Comparison of ENCODE assay signal across 9 mouse cellular contexts in the genomic region with DNA sequence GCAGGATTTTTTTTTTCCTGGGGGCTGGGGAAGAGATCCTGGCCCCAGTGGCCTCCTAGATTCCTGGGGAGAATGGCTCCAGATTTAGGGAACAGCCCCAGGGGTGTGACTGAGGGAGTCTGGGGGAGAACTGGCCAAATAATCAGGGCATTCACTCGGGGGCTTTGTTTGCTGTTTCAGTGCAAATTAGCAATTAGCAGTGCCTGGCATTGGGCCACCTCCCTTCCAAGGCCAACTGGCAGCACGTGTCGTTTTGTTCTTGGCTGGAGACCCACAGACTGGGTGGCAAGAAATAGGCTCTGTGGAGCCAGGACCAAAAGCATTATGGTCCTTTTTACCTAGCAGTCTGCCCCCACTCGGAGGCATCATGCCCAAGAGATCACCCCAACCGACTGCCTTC. TPM values are rescaled to one million over a fixed set of nuclear protein-coding genes. Genes with fewer than 3 reads are reported as not detected.
DNase-seq lines count a peak whose midpoint lies in the region; ATAC-seq lines count a peak whose summit lies in the region.
"Had no signal": no experiment of that assay in that cellular context is flagged by ENCODE, and none has a peak within 500 bp of the region (broad histone marks: within the 10 kb centered on the region; RNA-seq: fewer than 3 reads in every experiment).

No protein-coding gene starts in this region.

- H3K4me3 ChIP-seq in hindbrain, embryonic 14.5 days (replicated peaks; ENCODE audit: low read length) = no peak overlapping the region
- H3K4me3 ChIP-seq: heart, embryonic 15.5 days; midbrain, embryonic 12.5 days had no signal

- H3K36me3 ChIP-seq in hindbrain, embryonic 14.5 days (replicated peaks; ENCODE audit: control insufficient read depth, insufficient read depth) = no peaks in the 10 kb centered on the region
- H3K36me3 ChIP-seq: heart, embryonic 15.5 days; midbrain, embryonic 12.5 days had no signal

- 0 out of 2 replicates have a peak overlapping the region, but pooled peaks have one; percentile 2 for H3K27ac ChIP-seq in hindbrain, embryonic 14.5 days
- H3K27ac ChIP-seq: heart, embryonic 15.5 days; midbrain, embryonic 12.5 days had no signal

- H3K9me3 ChIP-seq in hindbrain, embryonic 14.5 days (ENCODE audit: control insufficient read depth, low read length) = no peaks in the 10 kb centered on the region
- H3K9me3 ChIP-seq: heart, embryonic 15.5 days had no signal

- no peak overlapping the region for H3K4me2 ChIP-seq in hindbrain, embryonic 14.5 days (replicated peaks)
- H3K4me2 ChIP-seq: heart, embryonic 15.5 days; midbrain, embryonic 12.5 days had no signal

- intact Hi-C loops in left cerebral cortex, postnatal 10 days (cut with DNase I) = no loop called here

- H3K4me1 ChIP-seq in hindbrain, embryonic 14.5 days (replicated peaks; ENCODE audit: control insufficient read depth, insufficient read depth, low read length) = no peaks in the 10 kb centered on the region

- DNase-seq in adrenal gland, postnatal 36 days = peak; percentile 11 to 14
- peak; percentile 27 for DNase-seq in cerebellum, adult 9-11 months
- peak; percentile 87 for DNase-seq in hindbrain, embryonic 14.5 days (ENCODE audit: low spot score)
- peak; percentile 82 for DNase-seq in left cerebral cortex, postnatal 10 days (ENCODE audit: extremely low spot score in 1 of 2, low spot score in 2 of 2)
- peak; percentile 76 for DNase-seq in right cerebral cortex, postnatal 14 days
- no peak for DNase-seq in T-cell, adult 2 months (ENCODE audit: low spot score)
- no peak for DNase-seq in gastrocnemius, adult 18-20 months (ENCODE audit: low spot score)

- peak; percentile 76; the same call in 1 of the 2 replicates for ATAC-seq in hindbrain, embryonic 14.5 days (ENCODE audit: low FRiP score)

- WGBS in hindbrain, embryonic 14.5 days = 6% methylated on average over 5 of the region's 5 CpGs

- H3K9ac ChIP-seq in hindbrain, embryonic 14.5 days = no peak overlapping the region
- H3K9ac ChIP-seq: heart, embryonic 15.5 days; midbrain, embryonic 12.5 days had no signal

- H3K27me3 ChIP-seq in hindbrain, embryonic 14.5 days (ENCODE audit: control insufficient read depth, insufficient read depth, low read length) = peaks cover 41% of the 10 kb centered on the region
- H3K27me3 ChIP-seq: heart, embryonic 15.5 days had no signal

RNA-seq across cellular contexts. Expression of gene Cytl1, which starts 33.7 kb away (rescaled TPM):
- total RNA-seq in adrenal gland, postnatal 36 days (2021) = 1 to 10 TPM; 2.2 to 2.3 TPM
- 0.51 and 1.2 TPM in 2 replicates for polyA plus RNA-seq in hindbrain, embryonic 14.5 days (2014; fragmentation: Nextera tagmentation; extraction: Ambion mirVana)
- under 1 TPM in 1 of 2 experiments, not detected in 1; 0.36 TPM for total RNA-seq in left cerebral cortex, postnatal 10 days (2021)
- total RNA-seq in gastrocnemius, adult 18-20 months (2021) = 1 to 10 TPM; 3.3 to 4.8 TPM

RNA-seq across cellular contexts. Expression of gene Stk32b, which starts 52.1 kb away (rescaled TPM):
- under 1 TPM; 0.10 to 0.26 TPM for total RNA-seq in adrenal gland, postnatal 36 days (2021)
- polyA plus RNA-seq in hindbrain, embryonic 14.5 days (2014; fragmentation: Nextera tagmentation; extraction: Ambion mirVana) = 39.6 and 45.3 TPM in 2 replicates
- total RNA-seq in left cerebral cortex, postnatal 10 days (2021) = 1 to 10 TPM; 8.7 to 9.0 TPM
- under 1 TPM; 0.09 to 0.12 TPM for total RNA-seq in gastrocnemius, adult 18-20 months (2021)

RNA-seq across cellular contexts. Expression of gene Msx1, which starts 55.4 kb away (rescaled TPM):
- total RNA-seq in adrenal gland, postnatal 36 days (2021) = 1 to 10 TPM; 1.2 to 3.0 TPM
- 25.4 and 37.4 TPM in 2 replicates for polyA plus RNA-seq in hindbrain, embryonic 14.5 days (2014; fragmentation: Nextera tagmentation; extraction: Ambion mirVana)
- 1 to 10 TPM; 2.6 to 3.4 TPM for total RNA-seq in left cerebral cortex, postnatal 10 days (2021)
- total RNA-seq in gastrocnemius, adult 18-20 months (2021) = 1 to 10 TPM; 1.3 to 1.8 TPM

Comparison
In these comparisons a context has a peak if more than half of its experiments do, and no peak if none do; other contexts are left out.
1. DNase-seq: peak in adrenal gland, postnatal 36 days (2 of 2), cerebellum, adult 9-11 months (single experiment), hindbrain, embryonic 14.5 days (single experiment), left cerebral cortex, postnatal 10 days (2 of 2) and right cerebral cortex, postnatal 14 days (single experiment); none in T-cell, adult 2 months (single experiment) and gastrocnemius, adult 18-20 months (single experiment).
2. RNA of gene Stk32b, which starts 52.1 kb away (total RNA-seq): 8.7 to 9.0 TPM in left cerebral cortex, postnatal 10 days; 0.10 to 0.26 TPM in adrenal gland, postnatal 36 days and 0.09 to 0.12 TPM in gastrocnemius, adult 18-20 months; every median in the first group is over 4 times any median in the second.